Mouse (Mus musculus) layer of hippocampus, adult 18-20 months (tissue): Measurements from ENCODE around the gene Sorbs1. TPM values are rescaled to one million over a fixed set of nuclear protein-coding genes. Genes with fewer than 3 reads are reported as not detected.

Experiments used
- DNase-seq, 2 experiments: peaks; one replicate each; pipeline ENCODE4 v3.0.0; 2022; ENCODE audit warnings: low spot score in 2 of 2
- total RNA-seq, 2 experiments: library from RNA; stranded (reverse); gene quantifications; 2 replicates each; pipeline ENCODE4 v1.2.3; 2021

Gene Sorbs1
- total RNA-seq, 2 experiments from 2014 or later: 195 to 206 TPM

DNA sequence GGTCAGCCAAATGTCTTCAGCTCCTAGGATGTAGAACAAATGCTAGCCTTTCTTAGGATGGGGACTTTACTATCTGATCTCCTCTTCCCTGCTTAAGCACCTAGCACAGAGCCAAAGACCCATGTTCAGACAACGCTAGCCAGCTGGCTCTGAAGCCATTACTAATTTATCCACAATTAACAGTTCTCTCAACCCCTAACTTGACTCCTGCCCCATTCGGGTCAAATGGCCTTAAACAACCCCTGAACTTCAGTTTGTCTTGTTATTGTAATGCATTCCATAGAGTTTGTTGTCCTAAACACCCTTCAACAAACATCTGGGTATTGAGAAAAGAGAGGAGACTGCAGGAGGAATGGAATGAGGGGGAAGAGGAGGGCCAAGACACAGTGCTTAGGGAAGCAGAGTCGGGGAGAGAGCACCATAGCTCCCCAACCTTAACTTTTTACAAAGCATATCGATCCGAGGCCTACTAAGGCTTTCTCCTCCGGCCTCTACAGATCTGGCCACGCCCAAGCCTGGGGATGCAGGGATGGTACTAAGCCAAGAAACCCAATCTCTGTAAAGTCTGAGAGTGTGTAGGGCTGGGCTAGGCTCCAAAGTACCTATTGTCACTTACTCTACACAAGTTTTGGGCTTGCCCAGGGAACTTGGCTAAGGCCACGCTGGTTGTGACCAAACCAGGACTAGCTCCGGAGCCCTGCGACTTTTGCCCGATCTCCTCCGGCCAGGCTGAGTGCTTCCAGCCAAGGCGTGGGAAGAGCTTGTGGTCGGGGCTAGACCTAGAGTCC, 238.0 kb downstream of the Sorbs1 start:
- DNase-seq: no peak

DNA sequence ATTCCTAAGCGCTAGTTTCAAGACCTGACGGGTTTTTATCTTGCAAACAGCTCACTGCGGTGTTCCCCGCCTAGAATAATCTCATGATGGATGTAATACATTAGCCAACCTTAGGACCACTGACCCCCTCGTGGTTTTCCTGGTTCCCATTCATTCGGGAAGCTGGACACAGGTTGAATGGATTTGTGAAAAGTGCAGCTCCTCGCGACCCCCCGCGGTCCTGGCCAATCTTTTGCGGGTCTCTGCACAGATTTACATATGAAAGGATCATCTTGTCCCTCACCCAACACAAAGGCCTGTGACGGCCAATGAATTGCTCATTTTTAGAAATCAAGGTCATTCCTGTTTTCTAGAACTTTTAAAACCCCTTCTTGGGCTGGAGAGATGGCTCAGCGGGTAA, 240.9 kb downstream of the Sorbs1 start:
- no peak for DNase-seq

DNA sequence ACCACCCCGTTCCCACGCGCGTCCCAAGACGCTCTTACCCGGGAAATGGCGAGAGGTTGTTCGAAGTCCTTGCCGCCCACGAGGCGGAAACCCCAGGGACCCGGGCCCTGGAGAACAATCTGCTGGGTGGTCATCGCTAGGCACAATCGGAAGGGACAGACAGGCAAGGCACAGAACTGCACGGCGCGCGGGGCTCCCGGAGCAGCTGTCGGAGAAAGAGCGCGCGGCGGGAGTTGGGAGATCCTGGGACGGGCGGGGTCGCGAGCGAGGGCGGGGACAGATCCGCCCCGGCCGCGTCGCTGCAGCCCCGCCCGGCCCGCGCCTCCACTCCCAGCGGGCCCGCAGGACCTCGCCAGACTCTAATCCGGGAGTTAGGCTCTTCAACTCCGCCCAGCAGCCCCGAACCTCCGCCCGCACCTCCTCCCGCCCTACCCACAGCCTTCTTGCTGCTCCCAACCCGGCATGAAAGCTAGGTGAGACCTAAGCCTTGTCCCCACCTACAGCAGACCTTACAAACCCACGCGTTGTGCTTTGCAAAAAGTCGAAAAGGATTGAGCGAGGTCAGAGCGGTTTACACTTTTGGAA, 242.2 kb downstream of the Sorbs1 start, which contains the start of gene Pdlim1:
Gene Pdlim1, minus strand, starts transcription at position 535 of the 585 bp plus-strand sequence.
- peak in 1 of 2 experiments; percentile 26 for DNase-seq

DNA sequence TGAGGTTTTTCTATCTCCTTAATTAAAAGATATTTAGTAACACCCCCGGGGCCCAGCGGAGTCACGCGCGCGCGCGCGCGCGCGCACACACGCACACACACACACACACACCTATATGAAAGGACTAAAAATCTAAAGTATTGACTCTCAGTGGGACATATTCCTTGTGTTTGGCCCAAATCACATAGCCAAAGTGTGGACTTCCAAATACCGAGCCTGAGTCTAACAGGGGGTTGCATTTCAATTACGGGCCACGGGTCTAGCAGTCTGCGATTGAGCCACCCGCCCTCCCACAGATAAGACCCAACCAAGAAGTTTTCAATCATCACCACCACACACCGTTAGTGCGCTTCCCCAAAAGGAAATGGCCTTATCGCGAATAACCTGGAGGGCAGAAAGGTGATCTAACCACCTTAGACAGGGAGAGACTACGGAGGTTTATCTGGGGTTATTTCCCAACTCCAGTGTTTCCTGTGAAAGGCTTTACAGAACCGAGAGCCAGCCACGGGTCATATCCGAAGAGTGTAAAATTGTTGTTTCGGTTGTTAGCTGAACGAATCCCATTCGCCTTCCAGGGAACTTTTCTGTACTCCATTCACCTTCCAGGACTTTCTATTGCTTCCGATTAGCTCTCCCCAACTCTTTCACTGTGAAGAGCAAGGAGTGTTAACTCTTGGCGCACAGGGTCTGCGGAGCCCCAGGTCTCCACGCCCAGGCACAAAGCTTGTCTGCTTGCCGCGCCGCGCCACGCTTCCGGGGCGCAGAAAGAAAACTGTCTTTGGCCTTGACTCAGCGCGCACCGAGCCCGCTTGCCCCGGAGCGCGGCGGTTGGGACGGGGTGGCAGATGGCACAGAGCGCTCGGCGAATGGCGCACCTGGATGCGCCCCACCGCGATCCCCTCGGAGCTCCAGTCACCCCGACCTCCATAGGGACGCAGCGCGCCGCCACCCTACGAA, 242.9 kb downstream of the Sorbs1 start:
- no peak for DNase-seq

DNA sequence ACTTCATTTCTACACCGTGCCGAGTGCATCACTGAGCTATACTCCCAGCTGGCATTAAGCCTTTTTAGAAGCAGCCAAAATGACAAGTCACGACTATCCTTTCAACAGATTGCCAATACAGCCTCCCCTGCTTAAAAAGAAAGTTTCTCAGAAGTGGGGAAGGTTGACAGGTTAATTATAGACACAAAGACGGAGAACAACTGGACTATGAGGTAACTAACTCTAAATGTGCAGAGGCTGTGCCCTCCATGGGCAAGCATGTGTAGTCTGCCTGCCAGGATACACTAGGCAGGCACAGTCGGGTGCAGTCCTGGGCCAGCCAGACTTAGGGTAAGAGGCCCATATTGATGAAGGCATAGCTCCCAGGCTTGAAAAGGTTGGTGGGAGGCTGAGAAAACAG, 244.1 kb downstream of the Sorbs1 start:
- DNase-seq: no peak

DNA sequence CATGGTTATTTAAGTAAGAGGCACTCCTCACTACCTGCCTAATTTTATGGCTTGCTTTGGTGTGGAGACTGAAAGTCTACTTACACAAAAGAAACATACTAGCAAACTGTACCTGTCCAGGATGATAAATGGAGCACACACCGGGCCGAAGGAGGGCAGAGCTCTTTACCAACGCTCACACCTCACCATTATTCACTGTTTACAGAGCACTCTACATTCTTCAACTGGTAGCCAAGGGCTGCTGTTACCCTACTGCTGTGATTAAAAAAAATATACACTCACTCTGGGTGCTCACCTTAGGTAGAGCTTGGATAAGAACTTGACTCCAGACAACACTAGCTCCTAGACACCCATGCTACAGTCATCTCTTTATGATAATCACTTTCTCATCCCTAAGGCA, 245.1 kb downstream of the Sorbs1 start:
- no peak for DNase-seq

DNA sequence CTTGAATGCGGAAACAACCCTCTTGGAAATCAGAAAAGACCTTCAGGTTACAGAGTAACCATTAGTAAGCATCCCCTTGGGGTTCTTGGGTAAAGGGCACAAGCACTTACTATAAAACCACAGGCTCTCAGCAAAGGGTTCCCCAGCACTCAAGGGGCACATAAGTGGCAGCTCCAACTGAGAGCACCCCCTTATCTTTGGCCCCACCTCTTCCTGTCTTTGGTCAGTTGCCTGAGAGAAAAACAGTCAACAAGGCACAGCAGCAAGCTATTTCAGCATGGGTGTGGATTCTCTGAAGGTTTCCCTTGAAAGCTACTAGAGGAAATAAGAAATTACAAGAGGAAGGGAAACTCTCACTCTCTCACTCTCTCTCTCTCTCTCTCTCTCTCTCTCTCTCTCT, 246.2 kb downstream of the Sorbs1 start:
- DNase-seq: no peak

DNA sequence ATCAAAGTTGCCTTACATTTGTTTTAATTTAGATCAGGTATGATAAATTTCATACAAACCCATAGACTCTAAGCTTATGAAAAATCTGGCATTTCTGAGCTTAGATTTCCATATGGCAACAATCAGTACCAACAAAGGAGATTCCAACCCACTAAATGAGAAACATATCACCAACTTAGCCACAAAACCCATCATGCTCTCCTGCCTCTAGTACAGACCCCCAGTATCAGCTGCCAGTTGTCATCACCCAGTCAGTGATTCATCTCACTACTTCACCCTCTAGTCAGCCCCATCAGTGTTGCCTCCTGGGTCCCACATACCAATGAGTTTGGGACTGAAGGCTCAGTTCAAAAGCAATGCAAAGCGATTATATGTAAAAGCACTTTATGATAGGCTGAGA, 254.1 kb downstream of the Sorbs1 start:
- DNase-seq: no peak

DNA sequence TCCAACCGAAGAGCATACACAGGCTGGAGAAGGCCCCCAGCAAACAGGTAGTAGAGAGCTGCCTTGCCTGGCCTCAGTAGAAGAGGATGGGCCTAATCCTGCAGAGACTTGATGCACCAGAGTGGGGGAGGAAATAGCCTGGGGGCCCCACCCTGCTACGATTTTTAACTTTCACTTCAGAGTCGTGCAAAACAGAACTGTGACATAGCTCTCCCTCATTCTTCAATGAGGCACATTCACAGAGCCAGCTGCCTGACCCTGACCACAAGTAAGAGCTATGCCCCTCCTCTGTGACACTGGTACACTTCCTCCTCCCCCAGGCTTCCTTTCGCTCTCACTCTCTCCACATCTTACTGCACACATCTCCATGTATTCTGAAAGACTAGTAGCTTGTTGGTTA, 256.2 kb downstream of the Sorbs1 start:
- DNase-seq: no peak

DNA sequence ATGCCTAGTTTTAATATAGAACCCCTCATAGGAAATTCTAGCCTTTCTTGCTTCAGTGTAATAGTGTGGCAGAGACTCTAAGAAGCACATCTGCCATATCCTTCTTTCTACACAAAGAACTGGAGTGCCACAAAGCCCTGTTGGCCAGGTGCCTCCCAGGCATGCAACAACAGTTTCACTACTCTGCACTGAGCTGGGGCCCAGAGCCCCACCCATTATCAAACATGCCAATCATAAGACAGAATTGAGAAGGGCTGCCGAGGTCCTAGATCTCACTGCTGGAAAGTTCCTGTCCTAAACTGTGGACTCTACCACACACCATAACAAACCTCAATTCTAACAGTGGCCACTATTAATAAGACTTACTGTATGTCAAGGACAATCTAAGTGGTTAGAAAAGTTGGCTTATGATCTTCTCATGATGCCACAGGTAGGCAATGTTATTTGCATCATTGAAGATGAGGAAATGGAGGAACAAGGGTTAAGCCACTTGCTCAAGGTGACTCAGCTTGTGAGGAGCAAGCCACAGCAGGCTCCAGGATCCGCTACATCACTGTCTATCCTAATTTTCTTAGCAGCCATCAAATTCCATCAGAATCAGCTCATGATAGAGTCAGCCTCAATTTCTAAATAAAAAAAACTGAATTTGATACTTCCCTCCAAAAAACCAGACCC, 257.1 kb downstream of the Sorbs1 start:
- DNase-seq: no peak

DNA sequence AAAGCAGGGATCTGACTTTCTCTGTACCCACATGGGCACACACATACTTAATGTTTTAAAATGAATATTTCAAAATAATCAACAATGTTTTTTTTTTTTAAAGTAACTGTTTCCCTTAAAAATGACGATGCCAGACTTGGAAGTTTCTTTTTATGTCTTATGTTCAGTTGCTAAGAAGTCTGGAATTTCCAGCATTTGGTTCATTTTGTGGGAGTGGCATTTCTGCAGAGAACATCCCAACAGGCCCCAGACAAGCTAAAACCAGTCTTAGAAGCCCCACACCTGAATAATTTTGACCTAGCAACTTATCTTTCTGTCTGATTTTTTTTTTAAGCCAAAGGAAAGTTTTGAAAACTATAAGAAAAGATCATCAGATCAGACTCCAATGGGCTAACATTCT, 258.0 kb downstream of the Sorbs1 start:
- DNase-seq: no peak

DNA sequence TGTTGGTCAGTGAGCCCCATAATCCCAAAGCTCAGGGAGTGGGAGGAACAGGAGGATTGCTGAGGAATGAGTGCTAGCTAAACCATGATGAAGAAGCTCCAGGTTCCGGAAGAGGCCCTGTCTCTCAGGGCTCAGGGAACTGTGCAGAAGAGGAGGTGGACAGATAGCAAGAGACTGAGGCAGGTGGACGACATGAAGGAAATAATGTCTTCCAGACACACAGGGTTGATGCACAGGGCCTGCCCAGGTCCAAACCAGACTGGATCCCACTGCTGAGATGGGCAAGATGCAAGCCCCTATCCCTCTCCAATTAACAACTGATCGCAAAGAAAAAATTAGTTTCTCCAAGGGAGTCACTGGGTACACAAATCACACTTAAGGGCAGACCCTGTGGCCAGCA, 258.8 kb downstream of the Sorbs1 start:
- no peak for DNase-seq

DNA sequence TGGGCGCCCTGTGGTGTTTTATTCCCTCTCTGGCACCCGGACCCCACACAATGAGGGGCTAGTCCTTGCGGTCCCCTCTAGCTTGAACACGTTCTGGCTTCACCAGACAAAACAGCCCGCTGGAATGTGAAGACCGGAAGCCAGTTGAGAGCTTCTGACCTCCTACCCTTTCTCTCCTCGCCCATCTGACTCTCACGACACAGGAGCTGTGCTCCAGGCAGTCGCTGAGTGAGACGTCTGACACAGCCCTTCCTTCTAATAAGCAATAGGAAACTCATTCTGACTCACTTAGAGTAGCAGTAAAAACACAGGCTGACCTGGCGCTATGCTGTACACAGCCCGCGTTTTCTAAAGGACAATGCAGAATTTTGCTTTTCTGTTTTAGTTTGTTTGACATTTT, 259.8 kb downstream of the Sorbs1 start:
- DNase-seq: no peak

DNA sequence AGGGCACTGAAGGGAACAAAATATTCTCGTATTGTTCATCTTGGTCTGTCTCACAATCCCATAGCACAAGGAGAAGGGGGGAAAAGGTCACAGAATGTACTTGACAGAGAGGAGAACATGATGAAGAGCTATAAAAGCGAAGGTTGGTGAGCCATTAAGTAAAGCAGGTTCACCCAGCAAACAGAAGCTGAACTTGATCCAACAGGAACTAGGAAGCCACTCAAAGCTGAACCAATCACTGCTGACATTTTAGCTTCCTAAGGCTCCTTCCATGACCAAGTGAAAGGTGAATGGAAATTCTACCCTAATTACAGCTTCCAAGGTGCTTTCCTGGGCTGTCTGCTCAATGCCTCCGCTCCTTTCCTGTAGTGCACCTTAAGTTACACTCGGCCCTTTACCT, 262.5 kb downstream of the Sorbs1 start:
- no peak for DNase-seq

DNA sequence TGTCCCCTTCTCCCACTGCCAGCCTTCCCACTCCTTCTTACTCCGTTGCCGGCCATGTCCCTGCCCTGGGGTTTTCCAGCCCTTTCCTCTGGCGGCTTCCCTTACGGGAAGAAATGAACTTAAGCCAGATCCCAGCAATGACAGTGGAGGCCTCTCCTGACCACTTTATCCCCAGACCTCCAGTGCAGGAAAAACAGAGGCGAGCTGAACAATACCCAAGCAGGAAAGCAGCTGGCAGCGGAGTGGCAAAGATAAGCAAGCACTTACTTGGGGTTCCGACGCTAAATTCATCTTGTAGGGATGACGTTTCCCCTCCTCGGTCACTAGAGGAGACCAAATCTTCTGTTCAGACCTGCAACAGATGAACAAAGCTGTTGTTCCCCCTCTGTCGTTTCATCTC, 264.2 kb downstream of the Sorbs1 start:
- DNase-seq: no peak

DNA sequence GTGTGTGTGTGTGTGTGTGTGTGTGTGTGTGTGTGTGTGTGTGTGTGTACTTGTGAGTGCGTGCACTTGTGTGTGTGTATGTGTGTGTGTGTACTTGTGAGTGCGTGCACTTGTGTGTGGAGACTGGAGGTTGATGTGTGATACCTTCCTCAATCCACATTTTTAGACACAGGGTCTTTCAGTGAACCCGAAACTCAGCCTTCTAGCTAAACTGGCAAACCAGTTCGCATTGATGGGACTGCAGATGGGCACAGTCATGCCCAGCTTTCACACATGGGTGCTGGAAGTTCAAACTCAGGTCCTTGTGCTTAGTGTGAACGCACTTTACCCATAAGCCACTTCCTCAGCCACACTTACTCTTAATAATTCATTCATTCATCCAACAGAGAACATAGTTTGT, 265.1 kb downstream of the Sorbs1 start:
- DNase-seq: no peak

DNA sequence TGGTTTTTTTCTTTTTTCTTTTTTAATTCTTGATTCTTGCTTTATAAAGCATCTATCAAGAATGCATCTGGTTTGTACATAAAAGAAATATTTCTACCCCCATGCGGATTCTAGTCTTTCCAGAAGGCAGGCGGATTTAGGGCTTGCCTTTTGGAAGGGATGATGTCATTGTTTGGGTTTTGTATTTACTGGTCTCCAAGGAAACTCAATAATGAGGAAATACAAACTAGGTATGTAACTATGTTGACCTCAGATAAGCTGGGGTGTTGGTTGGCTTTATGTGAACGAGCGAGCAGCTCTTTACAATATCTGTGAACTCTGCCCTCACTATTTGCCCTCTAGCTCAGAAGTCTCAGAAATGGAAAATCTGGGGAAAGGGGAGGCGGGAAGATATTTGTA, 266.3 kb downstream of the Sorbs1 start:
- DNase-seq: no peak

DNA sequence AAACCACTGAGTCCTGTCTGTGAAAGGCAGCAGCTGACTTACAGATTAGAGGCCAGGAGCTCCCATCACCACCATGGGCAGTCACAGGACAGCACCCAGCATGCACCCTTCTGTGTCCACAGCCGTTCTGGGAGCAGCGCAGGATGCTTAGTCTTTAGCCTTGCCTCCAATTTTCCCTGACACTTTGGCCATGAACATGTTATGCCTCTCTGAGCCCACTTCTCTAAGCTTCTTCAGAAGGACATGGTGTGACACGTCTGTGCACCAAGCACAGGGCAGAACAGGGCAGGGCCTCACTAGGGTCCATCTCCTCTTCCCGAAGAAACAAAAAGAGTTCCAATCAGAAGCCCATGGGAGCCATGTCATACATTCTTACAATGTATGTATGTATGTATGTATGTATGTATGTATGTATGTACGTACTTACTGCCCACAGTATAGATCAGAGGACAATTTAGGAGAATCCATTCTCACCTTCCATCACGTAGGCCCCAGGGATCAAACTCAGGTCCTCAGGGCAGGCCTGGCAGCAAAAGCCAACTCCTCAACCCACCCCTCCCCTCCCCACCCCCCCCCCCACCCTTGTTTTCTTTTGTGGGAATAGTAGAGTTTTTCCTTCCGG, 266.8 kb downstream of the Sorbs1 start:
- DNase-seq: no peak
